ENCODE assay signal across 14 mouse cellular contexts in the genomic region with DNA sequence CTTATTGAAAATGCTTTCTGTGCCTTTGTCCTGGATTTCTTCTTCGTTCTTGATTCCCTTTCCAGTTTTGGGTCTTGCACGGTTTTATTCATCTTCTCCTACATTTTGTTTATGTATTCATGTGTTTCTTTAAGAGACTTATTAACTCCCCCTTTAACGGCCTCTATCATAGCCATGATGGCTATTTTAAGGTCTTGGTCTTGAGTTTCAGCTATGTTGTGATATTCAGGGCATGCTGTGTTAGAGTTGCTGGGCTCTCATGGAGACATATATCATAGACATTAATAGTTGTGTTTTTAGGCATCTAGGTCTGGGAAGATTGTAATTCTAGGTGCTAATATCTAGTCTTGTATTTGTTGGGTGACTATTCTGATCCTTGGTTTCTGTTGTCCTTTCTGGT.
"Had no signal": no experiment of that assay in that cellular context is flagged by ENCODE, and none has a peak within 500 bp of the region (broad histone marks: within the 10 kb centered on the region; RNA-seq: fewer than 3 reads in every experiment).

No protein-coding gene starts in this region.

- H3K9me3 ChIP-seq: limb, embryonic 13.5 days; stomach, embryonic 15.5 days had no signal

- ATAC-seq: midbrain, embryonic 16.5 days had no signal

- H3K9ac ChIP-seq: limb, embryonic 13.5 days; midbrain, embryonic 12.5 days; neural tube, embryonic 13.5 days; stomach, embryonic 15.5 days had no signal

- H3K4me2 ChIP-seq: limb, embryonic 13.5 days; midbrain, embryonic 12.5 days; neural tube, embryonic 13.5 days; stomach, embryonic 15.5 days had no signal

- H3K27ac ChIP-seq: layer of hippocampus, adult 2 months; limb, embryonic 13.5 days; midbrain, embryonic 12.5 days; neural tube, embryonic 13.5 days; stomach, embryonic 15.5 days had no signal

- H3K4me1 ChIP-seq: limb, embryonic 13.5 days; midbrain, embryonic 12.5 days; neural tube, embryonic 13.5 days; stomach, embryonic 15.5 days had no signal

- DNase-seq: kidney, postnatal 10 days; kidney, postnatal 4 days; left cerebral cortex, postnatal 4 days; lung, adult 18-20 months; retina, postnatal 1 day; right cerebral cortex, postnatal 4 days; thymus, adult 2 months; thymus, postnatal 25 days had no signal

- H3K4me3 ChIP-seq: layer of hippocampus, adult 2 months; limb, embryonic 13.5 days; midbrain, embryonic 12.5 days; neural tube, embryonic 13.5 days; stomach, embryonic 15.5 days had no signal

- H3K27me3 ChIP-seq: limb, embryonic 13.5 days; midbrain, embryonic 12.5 days; neural tube, embryonic 13.5 days; stomach, embryonic 15.5 days had no signal

- H3K36me3 ChIP-seq: limb, embryonic 13.5 days; midbrain, embryonic 12.5 days; neural tube, embryonic 13.5 days; stomach, embryonic 15.5 days had no signal
